In the genomic region with DNA sequence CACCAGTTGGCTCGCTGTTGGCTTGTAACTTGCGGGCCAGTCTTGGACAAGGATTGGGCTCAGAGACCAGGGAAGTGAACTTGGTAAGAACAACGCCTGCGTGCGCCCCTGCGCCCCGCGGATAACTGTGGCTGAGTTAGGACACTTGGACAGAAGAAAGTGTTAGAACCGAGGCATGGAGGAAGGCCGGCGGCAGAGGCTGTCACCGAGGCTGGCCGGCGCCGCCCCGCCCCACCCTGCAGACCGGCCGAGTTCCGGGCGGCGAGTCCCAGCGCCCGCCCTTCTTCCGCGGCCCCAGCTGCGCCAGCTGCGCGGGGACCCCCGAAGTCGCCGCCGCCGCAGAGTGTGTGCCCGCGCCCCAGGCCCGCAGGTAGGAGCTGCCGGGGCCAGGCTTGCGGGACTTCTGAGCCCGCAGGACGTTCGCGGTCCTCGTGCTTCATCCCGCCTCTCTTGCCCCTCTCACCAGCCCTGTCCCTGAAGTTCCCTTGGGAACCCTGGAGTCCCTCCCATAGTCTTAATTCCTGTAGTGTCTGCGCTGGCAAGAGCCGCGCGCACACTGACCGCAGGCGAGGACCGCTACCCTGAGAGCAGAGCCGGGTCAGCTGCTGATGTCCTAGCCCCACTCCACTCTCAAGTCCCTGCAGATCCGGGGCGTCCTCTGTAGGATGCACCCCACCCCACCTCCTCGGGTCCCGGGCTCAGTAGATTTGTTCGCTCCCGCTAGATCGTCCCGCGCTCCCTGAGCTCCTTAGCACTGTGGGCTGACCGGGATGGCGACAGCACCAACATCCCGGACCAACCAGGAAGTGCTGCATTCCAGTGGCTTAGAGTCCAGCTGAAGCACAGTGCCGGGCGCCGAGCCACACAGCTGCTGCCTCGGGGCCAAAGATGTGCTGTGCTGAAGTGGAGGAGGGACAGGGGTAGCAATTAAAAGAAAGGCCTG, we compare ENCODE assay signal across 8 mouse cellular contexts. TPM values are rescaled to one million over a fixed set of nuclear protein-coding genes. Genes with fewer than 3 reads are reported as not detected.
DNase-seq lines count a peak whose midpoint lies in the region; ATAC-seq and TF ChIP-seq lines count a peak whose summit lies in the region.

A gene (plus strand): TSS at position 315 of the 943 bp plus-strand sequence.

- TF ChIP-seq POLR2A in brain, embryonic 14.5 days (IDR thresholded peaks at IDR 0.05; ENCODE audit: borderline replicate concordance, extremely low read depth, insufficient read depth, insufficient read length, poor library complexity, severe bottlenecking) = no peak

- H3K9ac ChIP-seq in forebrain, embryonic 12.5 days = peak within 1 kb of the TSS; percentile 59
- H3K9ac ChIP-seq in heart, embryonic 14.5 days (ENCODE audit: low read length) = peak within 1 kb of the TSS; percentile 83
- H3K9ac ChIP-seq in liver, embryonic 12.5 days = peak within 1 kb of the TSS; percentile 62
- peak within 1 kb of the TSS; percentile 79 for H3K9ac ChIP-seq in stomach, postnatal 0 days (ENCODE audit: low read length)

- no peak for TF ChIP-seq CTCF in brain, embryonic 14.5 days (IDR thresholded peaks at IDR 0.05; ENCODE audit: borderline replicate concordance, extremely low read depth, insufficient read depth, insufficient read length)
- TF ChIP-seq CTCF in stomach, postnatal 0 days (IDR thresholded peaks at IDR 0.05; ENCODE audit: low read depth) = peak; percentile 8; the same call in 1 of the 2 replicates

- peak within 1 kb of the TSS; percentile 98 for H3K4me2 ChIP-seq in forebrain, embryonic 12.5 days
- H3K4me2 ChIP-seq in heart, embryonic 14.5 days (ENCODE audit: low read length) = peak within 1 kb of the TSS; percentile 97
- peak within 1 kb of the TSS; percentile 79 for H3K4me2 ChIP-seq in liver, embryonic 12.5 days
- peak within 1 kb of the TSS; percentile 97 for H3K4me2 ChIP-seq in stomach, postnatal 0 days (replicated peaks; ENCODE audit: low read depth)

- no peak within 1 kb of the TSS for H3K27ac ChIP-seq in forebrain, embryonic 12.5 days
- peak within 1 kb of the TSS; percentile 66 to 87 for H3K27ac ChIP-seq in heart, embryonic 14.5 days (replicated peaks in 1 of 2; ENCODE audit: control insufficient read depth in 1 of 2, insufficient read depth in 1 of 2, low read depth in 2 of 2, low read length in 2 of 2)
- peak within 1 kb of the TSS; percentile 60 for H3K27ac ChIP-seq in liver, embryonic 12.5 days
- H3K27ac ChIP-seq in stomach, postnatal 0 days (replicated peaks) = peak within 1 kb of the TSS; percentile 93

- ATAC-seq in forebrain, embryonic 12.5 days (ENCODE audit: low FRiP score) = peak; percentile 88
- peak; percentile 84 for ATAC-seq in heart, embryonic 14.5 days (ENCODE audit: insufficient number of reproducible peaks, insufficient read depth, low FRiP score, low read depth)
- peak; percentile 69 for ATAC-seq in liver, embryonic 12.5 days
- peak; percentile 68 for ATAC-seq in monocyte, adult 5-6 weeks (replicated peaks; ENCODE audit: insufficient number of reproducible peaks, low FRiP score, low TSS enrichment, poor library complexity, severe bottlenecking)
- ATAC-seq in stomach, postnatal 0 days (ENCODE audit: low FRiP score, low TSS enrichment) = peak; percentile 91

- H3K27me3 ChIP-seq in forebrain, embryonic 12.5 days = peaks cover 20% of the 10 kb centered on the region
- H3K27me3 ChIP-seq in heart, embryonic 14.5 days (ENCODE audit: control insufficient read depth, insufficient read depth, low read length) = no peaks in the 10 kb centered on the region
- peaks cover 22% of the 10 kb centered on the region for H3K27me3 ChIP-seq in liver, embryonic 12.5 days (replicated peaks)
- H3K27me3 ChIP-seq in stomach, postnatal 0 days (ENCODE audit: control insufficient read depth, insufficient read depth, low read length) = no peaks in the 10 kb centered on the region

- H3K4me1 ChIP-seq in forebrain, embryonic 12.5 days = peaks cover 16% of the 10 kb centered on the region
- H3K4me1 ChIP-seq in heart, embryonic 14.5 days (ENCODE audit: control insufficient read depth in 2 of 2, insufficient read depth in 2 of 2, low read length in 2 of 2) = peaks cover 6 to 8% of the 10 kb centered on the region in 2 experiments
- peaks cover 18% of the 10 kb centered on the region; the same call in 1 of the 2 replicates for H3K4me1 ChIP-seq in liver, embryonic 12.5 days
- no peaks in the 10 kb centered on the region for H3K4me1 ChIP-seq in stomach, postnatal 0 days (replicated peaks; ENCODE audit: control insufficient read depth, insufficient read depth)

- under 1% methylated on average over 68 of the region's 68 CpGs for WGBS in forebrain, embryonic 12.5 days
- under 1% methylated on average over 68 of the region's 68 CpGs for WGBS in heart, embryonic 14.5 days
- WGBS in liver, embryonic 12.5 days (ENCODE audit: insufficient replicate concordance) = under 1% methylated on average over 67 of the region's 68 CpGs
- WGBS in stomach, postnatal 0 days = under 1% methylated on average over 54 of the region's 68 CpGs

- peak within 1 kb of the TSS; percentile 58 for H3K4me3 ChIP-seq in forebrain, embryonic 12.5 days (replicated peaks)
- peak within 1 kb of the TSS; percentile 74 to 83 for H3K4me3 ChIP-seq in heart, embryonic 14.5 days (ENCODE audit: control insufficient read depth in 1 of 2, insufficient read depth in 1 of 2, low read depth in 1 of 2, low read length in 2 of 2)
- H3K4me3 ChIP-seq in liver, embryonic 12.5 days = peak within 1 kb of the TSS; percentile 62
- H3K4me3 ChIP-seq in stomach, postnatal 0 days (ENCODE audit: low read depth, low read length) = peak within 1 kb of the TSS; percentile 66

- H3K9me3 ChIP-seq in forebrain, embryonic 12.5 days = no peaks in the 10 kb centered on the region
- H3K9me3 ChIP-seq in heart, embryonic 14.5 days (ENCODE audit: control insufficient read depth, low read length) = no peaks in the 10 kb centered on the region
- no peaks in the 10 kb centered on the region for H3K9me3 ChIP-seq in liver, embryonic 12.5 days (replicated peaks)
- no peaks in the 10 kb centered on the region for H3K9me3 ChIP-seq in stomach, postnatal 0 days (ENCODE audit: control insufficient read depth, low read length)

- H3K36me3 ChIP-seq in forebrain, embryonic 12.5 days (replicated peaks) = no peaks in the 10 kb centered on the region
- H3K36me3 ChIP-seq in heart, embryonic 14.5 days (ENCODE audit: control insufficient read depth, insufficient read depth, low read length) = no peaks in the 10 kb centered on the region
- H3K36me3 ChIP-seq in liver, embryonic 12.5 days = no peaks in the 10 kb centered on the region
- H3K36me3 ChIP-seq in stomach, postnatal 0 days (ENCODE audit: control insufficient read depth, insufficient read depth, low read length) = no peaks in the 10 kb centered on the region

- peak; percentile 51 for DNase-seq in 416B (ENCODE audit: low read depth)
- DNase-seq in brain, embryonic 14.5 days (ENCODE audit: low read depth) = peak; percentile 60
- DNase-seq in kidney, postnatal 14 days = peak; percentile 91
- DNase-seq in stomach, postnatal 0 days (ENCODE audit: low spot score) = peak; percentile 72

- TF ChIP-seq EP300 in stomach, postnatal 0 days (optimal IDR thresholded peaks at IDR 0.05) = no peak

RNA-seq across cellular contexts. Expression of the gene that starts here (rescaled TPM):
- 2.1 and 4.6 TPM in 2 replicates for polyA plus RNA-seq in brain, embryonic 14.5 days (2012; rRNA removed)
- polyA plus RNA-seq in forebrain, embryonic 12.5 days (2016; fragmentation: Nextera tagmentation; extraction: Ambion mirVana) = 4.1 TPM in 2 replicates
- polyA plus RNA-seq in heart, embryonic 14.5 days (2014; fragmentation: Nextera tagmentation; extraction: Ambion mirVana) = 8.9 and 9.0 TPM in 2 replicates
- 2.6 and 2.8 TPM in 2 replicates for polyA plus RNA-seq in liver, embryonic 12.5 days (2016; fragmentation: Nextera tagmentation; extraction: Ambion mirVana)
- 12.1 to 16.6 TPM (median 15.1 TPM) in 3 replicates for total RNA-seq in monocyte, adult 5-6 weeks (2017)
- 5.7 and 5.8 TPM in 2 replicates for polyA plus RNA-seq in stomach, postnatal 0 days (2015; fragmentation: Nextera tagmentation; extraction: Ambion mirVana)
